Mouse (Mus musculus): ENCODE results near the gene Smyd3. TPM values are rescaled to one million over a fixed set of nuclear protein-coding genes. Genes with fewer than 3 reads are reported as not detected.

The Smyd3 gene
- polyA plus RNA-seq, 1 experiment, result 3.0 TPM

GRCm38 (mm10) chr1:179058675-179059074, 459.2 kb downstream of the Smyd3 start:
- Histone ChIP-seq H3K4me3 (ENCODE audit: insufficient read depth, low read depth, low read length) (no peak overlapping the region), H3K4me1 (ENCODE audit: control insufficient read depth, insufficient read depth, insufficient read length, low read length) (0 out of 2 replicates have a peak, but pooled peaks cover 2% of the 10 kb centered on the region)

GRCm38 (mm10) chr1:179055760-179056159, 462.1 kb downstream of the Smyd3 start:
- no peak overlapping the region for H3K27ac ChIP-seq (replicated peaks; ENCODE audit: low read depth, low read length)
- H3K4me3 ChIP-seq (ENCODE audit: insufficient read depth, low read depth, low read length), result no peak overlapping the region

More at GRCm38 (mm10) chr1:179058675-179059074, 459.2 kb downstream of the Smyd3 start:
- no peak overlapping the region for H3K27ac ChIP-seq (replicated peaks; ENCODE audit: low read depth, low read length)

GRCm38 (mm10) chr1:179054385-179055116, 463.3 kb downstream of the Smyd3 start:
- Histone ChIP-seq H3K4me1 (ENCODE audit: control insufficient read depth, insufficient read depth, insufficient read length, low read length) (no peaks in the 10 kb centered on the region), H3K4me3 (ENCODE audit: insufficient read depth, low read depth, low read length) (no peak overlapping the region), H3K27ac (replicated peaks; ENCODE audit: low read depth, low read length) (no peak overlapping the region)

More at GRCm38 (mm10) chr1:179055760-179056159, 462.1 kb downstream of the Smyd3 start:
- H3K4me1 ChIP-seq (ENCODE audit: control insufficient read depth, insufficient read depth, insufficient read length, low read length), result 0 out of 2 replicates have a peak, but pooled peaks cover under 1% of the 10 kb centered on the region

- Histone ChIP-seq H3K27ac (replicated peaks; ENCODE audit: low read depth, low read length) (no peak overlapping the region), H3K4me3 (ENCODE audit: insufficient read depth, low read depth, low read length) (no peak overlapping the region)
Measured at GRCm38 (mm10) chr1:179052545-179053180, 465.2 kb downstream of the Smyd3 start.

GRCm38 (mm10) chr1:179047931-179048596, 469.8 kb downstream of the Smyd3 start:
- no peak overlapping the region for H3K27ac ChIP-seq (replicated peaks; ENCODE audit: low read depth, low read length)
- H3K4me1 ChIP-seq (ENCODE audit: control insufficient read depth, insufficient read depth, insufficient read length, low read length), result peaks cover 3% of the 10 kb centered on the region; the same call in 1 of the 2 replicates
- no peak overlapping the region for H3K4me3 ChIP-seq (ENCODE audit: insufficient read depth, low read depth, low read length)

More at GRCm38 (mm10) chr1:179052545-179053180, 465.2 kb downstream of the Smyd3 start:
- no peaks in the 10 kb centered on the region for H3K4me1 ChIP-seq (ENCODE audit: control insufficient read depth, insufficient read depth, insufficient read length, low read length)

GRCm38 (mm10) chr1:179045856-179046714, 471.8 kb downstream of the Smyd3 start:
- peaks cover 3% of the 10 kb centered on the region; the same call in 1 of the 2 replicates for H3K4me1 ChIP-seq (ENCODE audit: control insufficient read depth, insufficient read depth, insufficient read length, low read length)
- no peak overlapping the region for H3K4me3 ChIP-seq (ENCODE audit: insufficient read depth, low read depth, low read length)
- H3K27ac ChIP-seq (replicated peaks; ENCODE audit: low read depth, low read length), result no peak overlapping the region

- H3K27ac ChIP-seq (replicated peaks; ENCODE audit: low read depth, low read length), result no peak overlapping the region
- H3K4me3 ChIP-seq (ENCODE audit: insufficient read depth, low read depth, low read length), result no peak overlapping the region
- H3K4me1 ChIP-seq (ENCODE audit: control insufficient read depth, insufficient read depth, insufficient read length, low read length), result peaks cover 3% of the 10 kb centered on the region; the same call in 1 of the 2 replicates
Measured at GRCm38 (mm10) chr1:179044165-179044564, 473.7 kb downstream of the Smyd3 start.

GRCm38 (mm10) chr1:179043644-179044043, 474.2 kb downstream of the Smyd3 start:
- Histone ChIP-seq H3K4me1 (ENCODE audit: control insufficient read depth, insufficient read depth, insufficient read length, low read length) (peaks cover 3% of the 10 kb centered on the region; the same call in 1 of the 2 replicates), H3K4me3 (ENCODE audit: insufficient read depth, low read depth, low read length) (no peak overlapping the region), H3K27ac (replicated peaks; ENCODE audit: low read depth, low read length) (no peak overlapping the region)

GRCm38 (mm10) chr1:179041905-179042337, 475.9 kb downstream of the Smyd3 start:
- H3K4me1 ChIP-seq (ENCODE audit: control insufficient read depth, insufficient read depth, insufficient read length, low read length), result peaks cover 3% of the 10 kb centered on the region; the same call in 1 of the 2 replicates
- H3K4me3 ChIP-seq (ENCODE audit: insufficient read depth, low read depth, low read length), result no peak overlapping the region
- H3K27ac ChIP-seq (replicated peaks; ENCODE audit: low read depth, low read length), result no peak overlapping the region

GRCm38 (mm10) chr1:179041231-179041904, 476.5 kb downstream of the Smyd3 start:
- no peak overlapping the region for H3K4me3 ChIP-seq (ENCODE audit: insufficient read depth, low read depth, low read length)
- no peak overlapping the region for H3K27ac ChIP-seq (replicated peaks; ENCODE audit: low read depth, low read length)
- H3K4me1 ChIP-seq (ENCODE audit: control insufficient read depth, insufficient read depth, insufficient read length, low read length), result peaks cover 3% of the 10 kb centered on the region; the same call in 1 of the 2 replicates

- Histone ChIP-seq H3K4me3 (ENCODE audit: insufficient read depth, low read depth, low read length) (no peak overlapping the region), H3K27ac (replicated peaks; ENCODE audit: low read depth, low read length) (no peak overlapping the region), H3K4me1 (ENCODE audit: control insufficient read depth, insufficient read depth, insufficient read length, low read length) (no peaks in the 10 kb centered on the region)
Measured at GRCm38 (mm10) chr1:179038801-179039200, 479.0 kb downstream of the Smyd3 start.

- Histone ChIP-seq H3K4me3 (ENCODE audit: insufficient read depth, low read depth, low read length) (no peak overlapping the region), H3K27ac (replicated peaks; ENCODE audit: low read depth, low read length) (no peak overlapping the region), H3K4me1 (ENCODE audit: control insufficient read depth, insufficient read depth, insufficient read length, low read length) (no peaks in the 10 kb centered on the region)
Measured at GRCm38 (mm10) chr1:179032947-179033346, 484.9 kb downstream of the Smyd3 start.

- Histone ChIP-seq H3K4me3 (ENCODE audit: insufficient read depth, low read depth, low read length) (no peak overlapping the region), H3K4me1 (ENCODE audit: control insufficient read depth, insufficient read depth, insufficient read length, low read length) (no peaks in the 10 kb centered on the region), H3K27ac (replicated peaks; ENCODE audit: low read depth, low read length) (no peak overlapping the region)
Measured at GRCm38 (mm10) chr1:179031581-179031980, 486.3 kb downstream of the Smyd3 start.

GRCm38 (mm10) chr1:179026614-179027013, 491.2 kb downstream of the Smyd3 start:
- Histone ChIP-seq H3K4me3 (ENCODE audit: insufficient read depth, low read depth, low read length) (no peak overlapping the region), H3K27ac (replicated peaks; ENCODE audit: low read depth, low read length) (no peak overlapping the region), H3K4me1 (ENCODE audit: control insufficient read depth, insufficient read depth, insufficient read length, low read length) (no peaks in the 10 kb centered on the region)

All from brown adipose tissue, adult 24 weeks (tissue).